Mouse (Mus musculus) CH12.LX (cell line): ENCODE measurements around the gene Ripk1.

Experiments
- CHD1 ChIP-seq: IDR thresholded peaks from 2 replicates; pipeline ENCODE4 v1.6.1; 2012; ENCODE audit warnings: low read depth, low read length, improper control_type of control experiment, inconsistent platforms
- CTCF ChIP-seq, 2 experiments: IDR thresholded peaks in 1 of 2; conservative IDR thresholded peaks in 1 of 2; 2 replicates each; pipeline ENCODE4 v1.5.1; 2011 to 2012; ENCODE audit warnings: low read depth in 2 of 2, low read length in 2 of 2, improper control_type of control experiment in 1 of 2, inconsistent platforms in 1 of 2, mild to moderate bottlenecking in 1 of 2, moderate library complexity in 1 of 2
- EP300 ChIP-seq: IDR thresholded peaks from 2 replicates; pipeline ENCODE4 v1.6.1; 2011; ENCODE audit warnings: low read length, improper control_type of control experiment
- ETS1 ChIP-seq: conservative IDR thresholded peaks from 2 replicates; pipeline ENCODE4 v1.6.1; 2012; ENCODE audit warnings: low read depth, mild to moderate bottlenecking, inconsistent platforms, low read length, improper control_type of control experiment, moderate library complexity
- KAT2A ChIP-seq: IDR thresholded peaks from 2 replicates; pipeline ENCODE4 v1.6.1; 2012; ENCODE audit warnings: low read length, improper control_type of control experiment, inconsistent platforms; ENCODE audit not compliant: insufficient replicate concordance
- MAFK ChIP-seq: IDR thresholded peaks from 2 replicates; pipeline ENCODE4 v1.6.1; 2011; ENCODE audit warnings: low read length, improper control_type of control experiment; ENCODE audit not compliant: insufficient replicate concordance
- MAX ChIP-seq: IDR thresholded peaks from 2 replicates; pipeline ENCODE4 v1.6.1; 2011; ENCODE audit warnings: low read length, improper control_type of control experiment
- POLR2A ChIP-seq: IDR thresholded peaks from 2 replicates; pipeline ENCODE4 v1.6.1; 2011; ENCODE audit warnings: low read depth, mild to moderate bottlenecking, improper control_type of control experiment, low read length
- POLR2AphosphoS2 ChIP-seq: IDR thresholded peaks from 2 replicates; pipeline ENCODE4 v1.6.1; 2011; ENCODE audit warnings: low read depth, low read length, improper control_type of control experiment
- RAD21 ChIP-seq: IDR thresholded peaks from 2 replicates; pipeline ENCODE4 v1.6.1; 2011; ENCODE audit warnings: low read depth, mild to moderate bottlenecking, low read length, improper control_type of control experiment, moderate library complexity
- RCOR1 ChIP-seq: conservative IDR thresholded peaks from 2 replicates; pipeline ENCODE4 v1.6.1; 2012; ENCODE audit warnings: low read depth, mild to moderate bottlenecking, inconsistent platforms, low read length, improper control_type of control experiment
- SMC3 ChIP-seq: IDR thresholded peaks from 2 replicates; pipeline ENCODE4 v1.6.1; 2011; ENCODE audit warnings: low read depth, low read length, improper control_type of control experiment

GRCm38 (mm10) chr13:34060061-34060460 is 57.9 kb downstream of the Ripk1 start:
- TF ChIP-seq CTCF (conservative IDR thresholded peaks at IDR 0.05 in 1 of 2, IDR thresholded peaks at IDR 0.05 in 1 of 2; ENCODE audit: low read depth in 2 of 2, low read length in 2 of 2) (no peak), EP300 (no peak), KAT2A (no peak), CHD1 (no peak), MAX (no peak), POLR2A (no peak), RCOR1 (no peak), ETS1 (no peak), POLR2AphosphoS2 (no peak), SMC3 (no peak), RAD21 (no peak), MAFK (no peak)
